Mouse (Mus musculus) ES-CJ7 (cell line): ENCODE results near the gene Frmd5.
A peak's percentile ranks its signal among the peaks of the same experiment; 100 is the strongest.

ENCODE experiments used
- DNase-seq: peaks from one replicate; pipeline ENCODE4 v3.0.0; 2011; ENCODE audit warnings: low read depth, low spot score

The Frmd5 gene

GRCm38 (mm10) chr2:121761861-121762260 lies 45.0 kb downstream of the Frmd5 start:
- DNase-seq = no peak

- no peak for DNase-seq
Observed at GRCm38 (mm10) chr2:121761281-121761795, 45.5 kb downstream of the Frmd5 start.

- no peak for DNase-seq
Observed at GRCm38 (mm10) chr2:121760646-121761045, 46.2 kb downstream of the Frmd5 start.

GRCm38 (mm10) chr2:121758258-121758657 lies 48.6 kb downstream of the Frmd5 start:
- no peak for DNase-seq

- DNase-seq = peak; percentile 58
Observed at GRCm38 (mm10) chr2:121756336-121756735, 50.6 kb downstream of the Frmd5 start.

GRCm38 (mm10) chr2:121755056-121755455 lies 51.8 kb downstream of the Frmd5 start:
- DNase-seq = no peak

GRCm38 (mm10) chr2:121750121-121750520 lies 56.8 kb downstream of the Frmd5 start:
- no peak for DNase-seq

- DNase-seq = no peak
Observed at GRCm38 (mm10) chr2:121741151-121741550, 65.7 kb downstream of the Frmd5 start.

- no peak for DNase-seq
Observed at GRCm38 (mm10) chr2:121739410-121739809, 67.5 kb downstream of the Frmd5 start.

GRCm38 (mm10) chr2:121733426-121733825 lies 73.5 kb downstream of the Frmd5 start:
- no peak for DNase-seq

GRCm38 (mm10) chr2:121730486-121730885 lies 76.4 kb downstream of the Frmd5 start:
- no peak for DNase-seq

- DNase-seq = no peak
Observed at GRCm38 (mm10) chr2:121728907-121729575, 77.8 kb downstream of the Frmd5 start.

GRCm38 (mm10) chr2:121724866-121725265 lies 82.0 kb downstream of the Frmd5 start:
- DNase-seq = no peak

- DNase-seq = no peak
Observed at GRCm38 (mm10) chr2:121723796-121724195, 83.1 kb downstream of the Frmd5 start.

GRCm38 (mm10) chr2:121719000-121719399 lies 87.9 kb downstream of the Frmd5 start:
- no peak for DNase-seq

- DNase-seq = no peak
Observed at GRCm38 (mm10) chr2:121717133-121717532, 89.8 kb downstream of the Frmd5 start.

GRCm38 (mm10) chr2:121713567-121713966 lies 93.3 kb downstream of the Frmd5 start:
- DNase-seq = no peak

- peak; percentile 61 for DNase-seq
Observed at GRCm38 (mm10) chr2:121711748-121712384, 95.0 kb downstream of the Frmd5 start.

GRCm38 (mm10) chr2:121709096-121709495 lies 97.8 kb downstream of the Frmd5 start:
- no peak for DNase-seq

GRCm38 (mm10) chr2:121707461-121707860 lies 99.4 kb downstream of the Frmd5 start:
- no peak for DNase-seq

- DNase-seq = no peak
Observed at GRCm38 (mm10) chr2:121705756-121706155, 101.1 kb downstream of the Frmd5 start.

GRCm38 (mm10) chr2:121699331-121699730 lies 107.6 kb downstream of the Frmd5 start:
- no peak for DNase-seq

- peak; percentile 48 for DNase-seq
Observed at GRCm38 (mm10) chr2:121695436-121695835, 111.5 kb downstream of the Frmd5 start.
